Mouse (Mus musculus): ENCODE measurements around the gene Foxq1.

The Foxq1 gene

DNA sequence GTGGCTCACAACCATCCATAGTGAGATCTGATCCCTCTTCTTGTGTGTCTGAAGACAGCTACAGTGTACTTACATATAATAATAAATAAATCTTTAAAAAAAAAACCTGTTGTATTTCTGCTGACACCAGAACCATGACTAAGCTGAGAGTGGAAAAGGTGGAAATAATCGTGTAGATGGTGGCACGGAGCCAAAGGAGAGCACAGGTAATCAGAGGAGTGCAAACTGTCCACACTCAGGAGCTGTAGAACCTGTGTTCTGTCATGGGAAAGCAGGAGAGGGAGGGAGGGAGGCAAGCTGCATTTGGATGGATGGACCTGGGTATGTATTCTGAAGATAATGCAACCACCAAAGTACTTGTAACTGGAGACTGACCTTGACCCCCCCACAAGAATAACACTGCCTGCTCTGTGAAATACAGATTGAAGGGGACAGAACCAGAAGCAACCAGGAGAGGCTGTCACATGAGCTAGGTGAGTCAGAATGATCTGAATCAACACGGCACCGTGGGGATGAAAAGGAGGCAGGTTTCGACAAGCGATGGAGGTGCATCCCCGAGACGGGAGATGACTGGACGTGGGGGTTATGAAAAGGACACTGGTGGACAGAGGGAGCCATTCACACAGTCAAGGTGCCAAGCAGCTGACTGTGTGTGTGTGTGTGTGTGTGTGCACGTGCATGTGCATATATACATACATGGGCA, 17.0 kb downstream of the Foxq1 start:
- DNase-seq (ENCODE audit: low spot score) = no peak

DNA sequence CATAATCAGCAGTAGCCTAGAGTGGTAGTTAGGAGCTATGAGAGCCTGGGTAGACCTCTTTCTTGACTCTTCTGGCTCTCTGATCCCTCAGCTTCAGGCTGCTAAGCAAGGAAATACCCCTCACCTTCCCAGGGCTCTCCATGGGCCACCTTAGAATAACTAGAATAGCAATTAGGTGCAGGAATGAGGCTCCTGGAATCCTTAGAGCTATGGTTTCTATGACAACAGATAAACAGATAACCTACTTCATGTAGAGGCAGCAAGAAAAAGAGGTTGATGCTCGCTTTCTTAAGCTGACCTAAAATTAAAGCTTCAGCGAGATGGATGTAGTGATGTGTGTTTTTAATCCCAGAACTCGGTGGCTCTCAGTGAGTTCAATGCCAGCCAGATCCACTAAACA, 18.7 kb downstream of the Foxq1 start:
- DNase-seq (ENCODE audit: low spot score) = no peak

DNA sequence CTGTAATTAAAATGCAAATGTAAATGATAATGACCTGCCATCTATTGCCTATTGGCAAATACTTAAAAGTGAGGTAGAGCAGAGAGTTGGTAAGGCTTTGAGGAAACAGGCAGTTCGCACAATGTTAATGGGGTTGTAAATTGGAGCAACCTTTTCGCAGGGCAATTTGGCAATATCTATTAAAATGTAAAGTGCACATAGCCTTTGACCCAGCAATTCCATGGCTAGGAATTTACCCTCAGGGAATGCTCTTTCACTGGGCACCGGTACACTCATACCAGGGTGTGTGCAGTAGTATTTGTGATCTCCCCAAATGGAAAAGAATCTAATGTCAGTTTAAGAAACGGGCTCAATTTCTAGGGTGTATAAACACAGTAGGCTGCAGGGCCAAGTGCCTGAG, 20.8 kb downstream of the Foxq1 start:
- no peak for DNase-seq (ENCODE audit: low spot score)

DNA sequence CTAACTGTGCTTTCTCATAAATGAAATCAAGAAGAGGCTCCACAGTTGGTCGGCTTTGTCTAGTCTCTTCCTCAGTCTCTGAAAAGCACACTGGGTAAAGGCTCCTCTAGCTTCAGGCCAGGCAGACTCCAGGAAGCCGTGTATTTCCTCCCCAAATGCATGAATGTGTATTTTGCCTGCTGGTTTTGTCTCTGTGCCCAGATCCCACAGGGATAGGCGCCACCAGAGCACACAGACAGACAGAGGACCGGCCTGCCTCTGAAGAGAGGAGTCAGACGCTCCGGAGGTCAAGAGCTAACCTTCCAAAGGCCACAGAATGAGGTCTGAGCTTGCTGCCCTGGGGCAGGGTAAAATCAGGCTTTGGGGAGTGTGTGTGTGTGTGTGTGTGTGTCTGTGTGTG, 21.6 kb downstream of the Foxq1 start:
- DNase-seq (ENCODE audit: low spot score) = no peak

DNA sequence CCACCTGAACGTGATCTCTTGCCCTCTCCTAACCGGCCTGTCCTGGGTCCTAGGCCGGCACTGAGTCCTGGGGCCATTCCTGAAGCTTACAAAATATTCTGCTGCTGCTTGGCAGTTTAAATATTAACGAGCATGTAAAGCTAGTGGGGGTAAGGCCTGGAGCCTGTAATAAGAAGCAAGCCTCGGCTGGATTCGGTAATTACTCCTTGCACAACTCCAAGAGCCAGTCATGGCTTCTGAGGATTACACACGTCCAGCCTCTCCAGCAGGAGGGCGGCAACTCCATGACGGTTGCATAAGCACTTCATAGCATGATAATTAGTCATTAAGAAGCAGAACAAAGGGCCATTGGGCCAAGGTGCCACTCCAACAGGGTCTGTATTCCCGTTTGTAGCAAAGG, 22.5 kb downstream of the Foxq1 start:
- DNase-seq (ENCODE audit: low spot score) = no peak

DNA sequence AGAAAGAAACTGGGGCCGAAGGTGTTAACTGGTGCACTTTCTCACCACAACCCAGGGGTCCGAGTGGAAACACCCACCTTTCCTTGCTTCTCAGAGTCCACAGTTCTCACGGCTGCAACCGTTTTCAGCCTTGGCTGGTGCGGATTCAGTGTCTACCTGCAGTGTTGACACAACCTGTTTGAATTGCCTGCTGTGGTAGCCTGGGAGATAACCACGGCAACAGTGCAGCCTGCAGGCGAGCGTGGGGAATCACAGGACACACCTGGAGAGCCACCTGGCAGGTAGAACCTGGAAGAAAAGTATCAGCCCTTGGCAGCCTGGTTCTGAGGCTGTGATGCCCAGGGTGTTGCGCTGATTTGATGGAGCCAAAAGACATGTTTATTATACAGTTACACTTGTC, 23.9 kb downstream of the Foxq1 start:
- DNase-seq (ENCODE audit: low spot score) = no peak

DNA sequence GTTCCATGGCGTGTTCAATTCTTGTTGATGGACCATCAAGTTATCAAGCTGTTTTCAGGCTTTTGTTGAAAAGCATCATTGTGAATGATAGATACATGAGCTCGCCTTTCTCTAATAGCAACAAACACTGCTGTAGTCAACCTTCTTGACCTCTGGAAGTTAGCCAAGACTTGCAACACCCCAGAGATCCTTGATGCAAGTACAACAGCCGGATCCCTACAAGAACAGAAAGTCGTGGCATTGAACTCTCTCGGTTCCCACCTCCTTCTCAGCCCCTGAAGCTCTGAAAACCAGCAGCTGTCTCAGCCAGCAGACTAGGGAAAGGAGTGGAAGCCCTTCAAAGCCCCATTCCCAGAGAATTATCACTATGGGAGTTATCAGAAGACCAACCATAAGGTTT, 31.4 kb downstream of the Foxq1 start:
- DNase-seq (ENCODE audit: low spot score) = no peak

DNA sequence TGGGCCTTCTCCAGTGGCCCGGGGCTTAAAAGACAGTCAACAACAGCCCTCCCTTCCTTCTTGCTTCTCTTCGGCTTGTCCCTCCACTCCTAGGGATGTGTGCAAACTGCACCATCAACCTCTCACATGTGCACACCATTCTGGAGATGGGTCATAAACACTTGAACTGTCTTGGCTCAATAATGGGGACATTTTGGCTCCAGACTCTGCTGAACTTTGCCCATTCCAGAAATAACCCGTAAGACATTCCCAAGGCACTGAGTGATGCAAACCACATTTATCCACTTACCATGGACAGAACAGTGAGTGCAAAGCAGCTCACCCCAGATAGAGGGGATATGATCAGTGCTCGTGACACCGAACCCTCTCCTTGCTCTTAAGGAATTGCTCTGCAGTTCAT, 43.6 kb downstream of the Foxq1 start:
- no peak for DNase-seq (ENCODE audit: low spot score)

DNA sequence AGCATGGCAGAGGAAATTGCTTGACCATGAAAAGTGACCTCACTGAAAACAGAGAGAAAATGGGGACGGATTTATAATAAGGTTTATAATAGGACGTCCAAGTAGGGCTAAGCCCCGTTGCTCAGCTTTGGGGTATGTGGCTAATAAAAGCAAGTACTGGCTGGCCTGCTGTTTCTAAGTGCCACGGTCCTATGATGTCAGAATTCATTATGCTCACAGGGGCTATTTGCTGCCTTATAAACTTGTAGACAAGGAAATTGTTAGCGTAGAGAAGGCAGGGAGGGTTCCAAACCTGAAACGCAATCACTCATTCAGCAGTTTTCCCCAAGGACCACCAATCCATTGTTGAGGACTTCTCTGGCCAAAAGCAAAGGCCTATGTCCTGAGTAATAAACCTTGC, 48.0 kb downstream of the Foxq1 start:
- DNase-seq (ENCODE audit: low spot score) = no peak

Data from layer of hippocampus, adult 11-12 months (tissue).